Mouse (Mus musculus): ENCODE measurements around the gene Tbc1d1. TPM values are rescaled to one million over a fixed set of nuclear protein-coding genes. Genes with fewer than 3 reads are reported as not detected.
A peak's percentile ranks its signal among the peaks of the same experiment; 100 is the strongest.

The Tbc1d1 gene
- total and polyA plus RNA-seq, 3 experiments = 26.0 to 38.6 (median 31.9) TPM

DNA sequence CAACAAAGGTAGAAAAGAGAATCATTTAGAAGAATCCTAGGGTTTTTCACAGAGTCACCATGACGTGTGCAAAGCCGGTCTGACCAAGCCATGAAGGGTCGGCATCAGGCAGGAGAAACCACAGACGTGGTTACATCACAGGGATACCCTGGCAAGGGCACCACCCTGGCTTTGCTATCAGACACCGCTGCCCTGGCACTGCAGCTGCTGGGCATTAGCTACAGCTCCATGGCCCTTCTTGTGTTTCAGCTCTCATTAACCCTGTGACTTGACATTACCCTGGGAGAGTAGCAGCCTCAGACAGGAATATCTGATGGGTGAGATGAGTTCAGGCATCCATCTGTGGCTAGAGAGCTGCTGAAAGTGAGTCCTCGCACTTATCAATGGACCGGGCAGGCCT, 42.5 kb downstream of the Tbc1d1 start:
- TF ChIP-seq JUN (IDR thresholded peaks at IDR 0.05; ENCODE audit: insufficient read depth, low read depth, low read length) (no peak), CHD2 (IDR thresholded peaks at IDR 0.05; ENCODE audit: low read length) (no peak), UBTF (IDR thresholded peaks at IDR 0.05; ENCODE audit: low read depth, low read length) (no peak), E2F4 (IDR thresholded peaks at IDR 0.05; ENCODE audit: insufficient replicate concordance, low read depth, low read length) (no peak), TCF12 (IDR thresholded peaks at IDR 0.05; ENCODE audit: low read depth, low read length) (no peak)
- Histone ChIP-seq H3K79me2 (replicated peaks; ENCODE audit: control insufficient read depth, extremely low read depth, insufficient read depth, poor library complexity, severe bottlenecking) (no peaks in the 10 kb centered on the region), H3K4me3 (replicated peaks in 1 of 3; ENCODE audit: low read depth in 2 of 3, low read length in 2 of 3, poor library complexity in 1 of 3) (no peak overlapping the region), H3K27ac (ENCODE audit: insufficient read depth, low read depth) (no peak overlapping the region), H3K36me3 (replicated peaks in 1 of 2; ENCODE audit: control insufficient read depth in 1 of 2, insufficient read depth in 1 of 2, low read length in 1 of 2) (peaks cover 0 to 51% of the 10 kb centered on the region in 2 experiments), H3K4me1 (ENCODE audit: control insufficient read depth in 1 of 2, insufficient read depth in 2 of 2) (peaks cover 0 to 18% of the 10 kb centered on the region in 2 experiments; a peak in 2 of 4 replicates), H3K9ac (ENCODE audit: insufficient read depth, low read depth) (no peak overlapping the region), H3K4me2 (ENCODE audit: insufficient read depth, low read depth, poor library complexity, severe bottlenecking) (no peak overlapping the region), H3K27me3 (replicated peaks) (no peaks in the 10 kb centered on the region), H3K9me3 (replicated peaks; ENCODE audit: low read length) (no peaks in the 10 kb centered on the region)
- in situ Hi-C loops (cut with MboI; ENCODE audit: low pct_ligation_motif_present, low pct_unique_long_range_greater_than_20kb, low sequenced_read_pairs) = no loop called here
- DNase-seq (ENCODE audit: extremely low read depth) = no peak
- dilution Hi-C loops (cut with MboI; ENCODE audit: extremely low pct_ligation_motif_present, extremely low pct_unique_long_range_greater_than_20kb, low sequenced_read_pairs) = no loop called here

DNA sequence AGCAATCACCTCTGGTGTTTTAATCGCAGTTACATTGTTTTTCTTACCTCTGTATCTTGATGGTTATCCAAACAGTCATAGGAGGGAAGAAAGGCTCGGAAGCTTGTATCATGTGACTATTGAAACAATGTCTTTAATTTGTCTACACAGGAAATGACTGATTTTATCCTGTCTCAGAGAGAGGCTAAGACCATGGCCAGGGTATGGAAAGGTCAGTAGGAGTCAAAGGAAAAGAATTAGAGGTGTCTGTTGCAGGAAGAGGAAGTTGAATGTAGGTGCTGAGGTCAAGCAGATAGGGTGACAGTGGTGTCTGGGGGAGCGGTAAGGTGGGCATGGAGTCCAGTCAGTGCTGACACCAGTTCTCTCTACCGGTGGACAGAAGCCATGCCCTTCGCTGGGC, 45.0 kb downstream of the Tbc1d1 start:
- Histone ChIP-seq H3K4me1 (ENCODE audit: control insufficient read depth in 1 of 2, insufficient read depth in 2 of 2) (peaks cover 2 to 33% of the 10 kb centered on the region in 2 experiments), H3K79me2 (replicated peaks; ENCODE audit: control insufficient read depth, extremely low read depth, insufficient read depth, poor library complexity, severe bottlenecking) (no peaks in the 10 kb centered on the region), H3K27me3 (replicated peaks) (no peaks in the 10 kb centered on the region), H3K4me3 (replicated peaks in 1 of 3; ENCODE audit: low read depth in 2 of 3, low read length in 2 of 3, poor library complexity in 1 of 3) (no peak overlapping the region), H3K27ac (ENCODE audit: insufficient read depth, low read depth) (no peak overlapping the region), H3K9ac (ENCODE audit: insufficient read depth, low read depth) (no peak overlapping the region), H3K36me3 (replicated peaks in 1 of 2; ENCODE audit: control insufficient read depth in 1 of 2, insufficient read depth in 1 of 2, low read length in 1 of 2) (peaks cover 2 to 45% of the 10 kb centered on the region in 2 experiments), H3K9me3 (replicated peaks; ENCODE audit: low read length) (no peaks in the 10 kb centered on the region), H3K4me2 (ENCODE audit: insufficient read depth, low read depth, poor library complexity, severe bottlenecking) (no peak overlapping the region)
- in situ Hi-C loops (cut with MboI; ENCODE audit: low pct_ligation_motif_present, low pct_unique_long_range_greater_than_20kb, low sequenced_read_pairs) (no loop called here), dilution Hi-C loops (cut with MboI; ENCODE audit: extremely low pct_ligation_motif_present, extremely low pct_unique_long_range_greater_than_20kb, low sequenced_read_pairs) (no loop called here)
- DNase-seq (ENCODE audit: extremely low read depth) = no peak
- TF ChIP-seq KAT2A (IDR thresholded peaks at IDR 0.05; ENCODE audit: insufficient replicate concordance, low read length) (no peak), TCF12 (IDR thresholded peaks at IDR 0.05; ENCODE audit: low read depth, low read length) (no peak), MAFK (IDR thresholded peaks at IDR 0.05; ENCODE audit: insufficient replicate concordance, low read length) (no peak), CTCF (conservative IDR thresholded peaks at IDR 0.05 in 1 of 2, IDR thresholded peaks at IDR 0.05 in 1 of 2; ENCODE audit: low read depth in 2 of 2, low read length in 2 of 2) (no peak), JUND (conservative IDR thresholded peaks at IDR 0.05; ENCODE audit: low read depth, low read length) (no peak), MAX (IDR thresholded peaks at IDR 0.05; ENCODE audit: low read length) (no peak)

DNA sequence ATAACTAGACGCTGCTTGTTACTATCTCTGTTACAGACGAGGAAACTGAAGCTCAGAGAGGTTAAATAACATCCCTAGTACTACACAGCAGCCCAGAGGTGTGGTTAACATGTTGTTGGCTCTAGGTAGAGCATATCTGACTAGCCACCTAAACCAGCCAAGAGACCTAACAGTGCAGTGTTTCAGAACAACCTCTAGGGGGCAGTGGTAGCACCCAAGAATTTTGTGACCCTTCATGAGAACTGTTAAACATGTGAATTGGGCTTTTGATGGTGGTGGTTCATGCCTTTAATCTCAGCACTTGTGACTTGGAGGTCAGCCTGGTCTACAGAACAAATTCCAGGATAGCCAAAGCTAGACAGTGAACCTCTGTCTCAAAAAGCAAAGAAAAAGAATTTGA, 46.2 kb downstream of the Tbc1d1 start:
- Histone ChIP-seq H3K79me2 (replicated peaks; ENCODE audit: control insufficient read depth, extremely low read depth, insufficient read depth, poor library complexity, severe bottlenecking) (no peaks in the 10 kb centered on the region), H3K9me3 (replicated peaks; ENCODE audit: low read length) (no peaks in the 10 kb centered on the region), H3K36me3 (replicated peaks in 1 of 2; ENCODE audit: control insufficient read depth in 1 of 2, insufficient read depth in 1 of 2, low read length in 1 of 2) (peaks cover 2 to 36% of the 10 kb centered on the region in 2 experiments), H3K27me3 (replicated peaks) (no peaks in the 10 kb centered on the region), H3K4me2 (ENCODE audit: insufficient read depth, low read depth, poor library complexity, severe bottlenecking) (no peak overlapping the region), H3K9ac (ENCODE audit: insufficient read depth, low read depth) (no peak overlapping the region), H3K4me3 (replicated peaks in 1 of 3; ENCODE audit: low read depth in 2 of 3, low read length in 2 of 3, poor library complexity in 1 of 3) (no peak overlapping the region), H3K27ac (ENCODE audit: insufficient read depth, low read depth) (no peak overlapping the region), H3K4me1 (ENCODE audit: control insufficient read depth in 1 of 2, insufficient read depth in 2 of 2) (peaks cover 2 to 31% of the 10 kb centered on the region in 2 experiments)
- DNase-seq (ENCODE audit: extremely low read depth) = peak; percentile 65
- dilution Hi-C loops (cut with MboI; ENCODE audit: extremely low pct_ligation_motif_present, extremely low pct_unique_long_range_greater_than_20kb, low sequenced_read_pairs) (no loop called here), in situ Hi-C loops (cut with MboI; ENCODE audit: low pct_ligation_motif_present, low pct_unique_long_range_greater_than_20kb, low sequenced_read_pairs) (no loop called here)
- peak; percentile 81 for TF ChIP-seq SMC3 (IDR thresholded peaks at IDR 0.05; ENCODE audit: low read depth, low read length)
- TF ChIP-seq HCFC1 (IDR thresholded peaks at IDR 0.05; ENCODE audit: low read depth, low read length) = no peak
- no peak for TF ChIP-seq JUND (conservative IDR thresholded peaks at IDR 0.05; ENCODE audit: low read depth, low read length)
- TF ChIP-seq BHLHE40 (IDR thresholded peaks at IDR 0.05; ENCODE audit: low read depth, low read length) = no peak
- no peak for TF ChIP-seq NRF1 (IDR thresholded peaks at IDR 0.05; ENCODE audit: low read depth, low read length)
- no peak for TF ChIP-seq PAX5 (IDR thresholded peaks at IDR 0.05; ENCODE audit: low read length)
- TF ChIP-seq TCF12 (IDR thresholded peaks at IDR 0.05; ENCODE audit: low read depth, low read length) = no peak
- TF ChIP-seq MXI1 (IDR thresholded peaks at IDR 0.05; ENCODE audit: low read depth, low read length) = no peak
- TF ChIP-seq MYC (IDR thresholded peaks at IDR 0.05; ENCODE audit: low read depth, low read length) = no peak
- no peak for TF ChIP-seq POLR2A (IDR thresholded peaks at IDR 0.05; ENCODE audit: low read depth, low read length)
- no peak for TF ChIP-seq MAZ (IDR thresholded peaks at IDR 0.05; ENCODE audit: low read depth, low read length)
- TF ChIP-seq EP300 (IDR thresholded peaks at IDR 0.05; ENCODE audit: low read length) = no peak
- peak; percentile 14; the same call in 1 of the 2 replicates for TF ChIP-seq MAX (IDR thresholded peaks at IDR 0.05; ENCODE audit: low read length)
- no peak for TF ChIP-seq ZMIZ1 (IDR thresholded peaks at IDR 0.05; ENCODE audit: low read depth, low read length)
- no peak for TF ChIP-seq RCOR1 (conservative IDR thresholded peaks at IDR 0.05; ENCODE audit: low read depth, low read length)
- TF ChIP-seq GABPA (IDR thresholded peaks at IDR 0.05; ENCODE audit: insufficient replicate concordance, low read depth, low read length) = no peak
- TF ChIP-seq CHD1 (IDR thresholded peaks at IDR 0.05; ENCODE audit: low read depth, low read length) = no peak
- no peak for TF ChIP-seq IRF4 (IDR thresholded peaks at IDR 0.05; ENCODE audit: low read depth, low read length)
- peak; percentile 33; the same call in 1 of the 2 replicates for TF ChIP-seq NELFE (IDR thresholded peaks at IDR 0.05; ENCODE audit: low read depth, low read length)
- 0 out of 2 replicates have a peak, but pooled peaks have one; percentile 3 for TF ChIP-seq ZC3H11A (IDR thresholded peaks at IDR 0.05; ENCODE audit: low read depth, low read length)
